Mouse (Mus musculus) stomach, postnatal 0 days (tissue): ENCODE measurements at regions not wholly inside any gene's neighbourhood (a gene's known extent, or its start where the extent isn't known, plus 50 kb on each side); places are given as distances from the start of the nearest gene placed in this dataset.

ENCODE experiments used
- ATAC-seq: fragments of 200-750 bp; cut with Nextera tagmentation; 2 replicates; pipeline ENCODE4 v1.8.0; 2017; ENCODE audit not compliant: low FRiP score, low TSS enrichment
- DNase-seq: peaks from one replicate; pipeline ENCODE4 v3.0.0-alpha.2; 2016; ENCODE audit warnings: low spot score
- H3K27ac ChIP-seq: fragments of 300-500 bp; sonication (generic); replicated peaks from 2 replicates; pipeline ENCODE4 v1.5.1; 2014; ENCODE audit warnings: mild to moderate bottlenecking, control low read depth
- H3K27me3 ChIP-seq: fragments of 300-500 bp; sonication (generic); 2 replicates; pipeline ENCODE4 v1.6.1; 2014; ENCODE audit warnings: low read length; ENCODE audit not compliant: control insufficient read depth, insufficient read depth
- H3K36me3 ChIP-seq: fragments of 300-500 bp; sonication (generic); 2 replicates; pipeline ENCODE4 v1.6.1; 2014; ENCODE audit warnings: low read length, mixed read lengths; ENCODE audit not compliant: control insufficient read depth, insufficient read depth
- H3K4me1 ChIP-seq: fragments of 300-500 bp; sonication (generic); replicated peaks from 2 replicates; pipeline ENCODE4 v1.6.1; 2014; ENCODE audit warnings: antibody characterized with exemption; ENCODE audit not compliant: control insufficient read depth, insufficient read depth
- H3K4me2 ChIP-seq: fragments of 300-500 bp; sonication (generic); replicated peaks from 2 replicates; pipeline ENCODE4 v1.6.1; 2014; ENCODE audit warnings: low read depth, mild to moderate bottlenecking, control low read depth, moderate library complexity
- H3K4me3 ChIP-seq: fragments of 300-500 bp; sonication (generic); 2 replicates; pipeline ENCODE4 v1.5.1; 2014; ENCODE audit warnings: low read depth, low read length, control low read depth
- H3K9ac ChIP-seq: fragments of 300-500 bp; sonication (generic); 2 replicates; pipeline ENCODE4 v1.6.1; 2014; ENCODE audit warnings: mild to moderate bottlenecking, low read length, control low read depth, mixed read lengths
- H3K9me3 ChIP-seq: fragments of 300-500 bp; sonication (generic); 2 replicates; pipeline ENCODE4 v1.6.1; 2016; ENCODE audit warnings: low read length; ENCODE audit not compliant: control insufficient read depth
- CTCF ChIP-seq: IDR thresholded peaks from 2 replicates; pipeline ENCODE4 v1.5.1; 2016; ENCODE audit warnings: antibody characterized with exemption, low read depth, mild to moderate bottlenecking, moderate library complexity
- EP300 ChIP-seq: optimal IDR thresholded peaks from 2 replicates; pipeline ENCODE3; 2016; ENCODE audit warnings: antibody characterized with exemption
- whole genome bisulfite sequencing: fragments of 180-500 bp; shearing (Covaris S2); extraction: QIAGEN DNeasy Blood & Tissue Kit; methylation state at CpG from one replicate; pipeline ENCODE4 v1.1.7; 2014; 5-methylcytosine and 5-hydroxymethylcytosine counted together

- no peak overlapping the region for H3K27ac ChIP-seq
- no peaks in the 10 kb centered on the region for H3K4me1 ChIP-seq
- H3K9me3 ChIP-seq = no peaks in the 10 kb centered on the region
- no peak overlapping the region for H3K4me2 ChIP-seq
- TF ChIP-seq CTCF = peak; percentile 89
- no peak for TF ChIP-seq EP300
- no peaks in the 10 kb centered on the region for H3K36me3 ChIP-seq
- H3K27me3 ChIP-seq = no peaks in the 10 kb centered on the region
- 0 out of 2 replicates have a peak, but pooled peaks have one; percentile 15 for ATAC-seq
- DNase-seq = peak; percentile 59
- no peak overlapping the region for H3K9ac ChIP-seq
- WGBS = 0% methylated on average over 2 of the region's 2 CpGs
- no peak overlapping the region for H3K4me3 ChIP-seq
Measured at GRCm38 (mm10) chr4:114346068-114346747, 60.3 kb upstream of the Trabd2b start.

- ATAC-seq (no peak), DNase-seq (no peak)
- H3K9ac ChIP-seq = no peak overlapping the region
- no peaks in the 10 kb centered on the region for H3K27me3 ChIP-seq
- no peaks in the 10 kb centered on the region for H3K4me1 ChIP-seq
- H3K4me3 ChIP-seq = no peak overlapping the region
- no peaks in the 10 kb centered on the region for H3K9me3 ChIP-seq
- no peaks in the 10 kb centered on the region for H3K36me3 ChIP-seq
- H3K27ac ChIP-seq = no peak overlapping the region
- H3K4me2 ChIP-seq = no peak overlapping the region
- TF ChIP-seq CTCF (no peak), EP300 (no peak)
- 50% methylated on average over 4 of the region's 4 CpGs for WGBS
Measured at GRCm38 (mm10) chr4:114346884-114347283, 59.6 kb upstream of the Trabd2b start.

GRCm38 (mm10) chr4:114349601-114350000, 56.9 kb upstream of the Trabd2b start:
- Histone ChIP-seq H3K4me3 (no peak overlapping the region), H3K4me2 (no peak overlapping the region), H3K4me1 (no peaks in the 10 kb centered on the region), H3K9ac (no peak overlapping the region), H3K27me3 (no peaks in the 10 kb centered on the region), H3K27ac (no peak overlapping the region), H3K36me3 (no peaks in the 10 kb centered on the region), H3K9me3 (no peaks in the 10 kb centered on the region)
- TF ChIP-seq CTCF (no peak), EP300 (no peak)
- 64% methylated on average over 8 of the region's 8 CpGs for WGBS
- no peak for DNase-seq
- ATAC-seq = no peak

GRCm38 (mm10) chr4:114351282-114351681, 55.2 kb upstream of the Trabd2b start:
- WGBS = 65% methylated on average over 1 of the region's 1 CpGs
- Histone ChIP-seq H3K27me3 (no peaks in the 10 kb centered on the region), H3K9ac (no peak overlapping the region), H3K4me2 (no peak overlapping the region), H3K4me3 (no peak overlapping the region), H3K36me3 (no peaks in the 10 kb centered on the region), H3K27ac (no peak overlapping the region), H3K9me3 (no peaks in the 10 kb centered on the region), H3K4me1 (no peaks in the 10 kb centered on the region)
- DNase-seq (no peak), ATAC-seq (no peak)
- TF ChIP-seq EP300 (no peak), CTCF (no peak)

- no peak overlapping the region for H3K9ac ChIP-seq
- no peak for ATAC-seq
- H3K36me3 ChIP-seq = no peaks in the 10 kb centered on the region
- no peak overlapping the region for H3K27ac ChIP-seq
- no peaks in the 10 kb centered on the region for H3K9me3 ChIP-seq
- H3K4me3 ChIP-seq = no peak overlapping the region
- WGBS = 63% methylated on average over 2 of the region's 2 CpGs
- DNase-seq = no peak
- H3K27me3 ChIP-seq = no peaks in the 10 kb centered on the region
- no peaks in the 10 kb centered on the region for H3K4me1 ChIP-seq
- TF ChIP-seq EP300 (no peak), CTCF (no peak)
- H3K4me2 ChIP-seq = no peak overlapping the region
Measured at GRCm38 (mm10) chr4:114353058-114353457, 53.5 kb upstream of the Trabd2b start.
